Mouse (Mus musculus): ENCODE results near the gene Brca2. TPM values are rescaled to one million over a fixed set of nuclear protein-coding genes. Genes with fewer than 3 reads are reported as not detected.

Brca2 gene
- polyA plus RNA-seq, 1 experiment, result 4.6 TPM

GRCm38 (mm10) chr5:150595366-150596016, 73.1 kb downstream of the Brca2 start:
- Histone ChIP-seq H3K4me3 (ENCODE audit: insufficient read depth, poor library complexity, severe bottlenecking) (no peak overlapping the region), H3K79me3 (ENCODE audit: low read depth) (no peaks in the 10 kb centered on the region), H3ac (ENCODE audit: control insufficient read depth, insufficient read length, low read depth) (no peak overlapping the region), H3K79me2 (ENCODE audit: control insufficient read depth, insufficient read depth) (no peaks in the 10 kb centered on the region), H3K36me3 (ENCODE audit: control insufficient read depth, insufficient read depth) (no peaks in the 10 kb centered on the region), H3K27me3 (ENCODE audit: control insufficient read depth, insufficient read depth, insufficient read length) (peaks cover 5% of the 10 kb centered on the region)
- no peak for TF ChIP-seq FOSL1 (IDR thresholded peaks at IDR 0.05; ENCODE audit: insufficient read depth, low read length, poor library complexity, severe bottlenecking)
- no peak for TF ChIP-seq MAX (IDR thresholded peaks at IDR 0.05)
- no peak for TF ChIP-seq MYOD1 (IDR thresholded peaks at IDR 0.05; ENCODE audit: control insufficient read depth, insufficient read length, low read depth)

- peaks cover 5% of the 10 kb centered on the region for H3K27me3 ChIP-seq (ENCODE audit: control insufficient read depth, insufficient read depth, insufficient read length)
These were observed 74.7 kb downstream of the Brca2 start, which contains the start of gene N4bp2l1 for GRCm38 (mm10) chr5:150597088-150597487. TSS of gene N4bp2l1 (minus strand) at chr5:150597188.

GRCm38 (mm10) chr5:150598202-150599119, 76.0 kb downstream of the Brca2 start:
- Histone ChIP-seq H3K27me3 (ENCODE audit: control insufficient read depth, insufficient read depth, insufficient read length) (peaks cover 1% of the 10 kb centered on the region), H3K79me3 (ENCODE audit: low read depth) (no peaks in the 10 kb centered on the region), H3ac (ENCODE audit: control insufficient read depth, insufficient read length, low read depth) (no peak overlapping the region), H3K36me3 (ENCODE audit: control insufficient read depth, insufficient read depth) (no peaks in the 10 kb centered on the region), H3K4me3 (ENCODE audit: insufficient read depth, poor library complexity, severe bottlenecking) (no peak overlapping the region), H3K79me2 (ENCODE audit: control insufficient read depth, insufficient read depth) (no peaks in the 10 kb centered on the region)
- TF ChIP-seq FOSL1 (IDR thresholded peaks at IDR 0.05; ENCODE audit: insufficient read depth, low read length, poor library complexity, severe bottlenecking) (no peak), MYOD1 (IDR thresholded peaks at IDR 0.05; ENCODE audit: control insufficient read depth, insufficient read length, low read depth) (no peak), CEBPB (IDR thresholded peaks at IDR 0.05; ENCODE audit: low read depth) (no peak), USF1 (IDR thresholded peaks at IDR 0.05; ENCODE audit: low read depth) (no peak), CTCF (IDR thresholded peaks at IDR 0.05; ENCODE audit: control insufficient read depth, insufficient read depth, insufficient read length) (no peak), MYOG (IDR thresholded peaks at IDR 0.05; ENCODE audit: control insufficient read depth, extremely low read depth, insufficient read length) (no peak), MAX (IDR thresholded peaks at IDR 0.05) (no peak)

More at GRCm38 (mm10) chr5:150597088-150597487, 74.7 kb downstream of the Brca2 start, which contains the start of gene N4bp2l1:
- no peak within 1 kb of the TSS for H3ac ChIP-seq (ENCODE audit: control insufficient read depth, insufficient read length, low read depth)
- TF ChIP-seq FOSL1 (IDR thresholded peaks at IDR 0.05; ENCODE audit: insufficient read depth, low read length, poor library complexity, severe bottlenecking), result no peak
- no peaks in the 10 kb centered on the region for H3K36me3 ChIP-seq (ENCODE audit: control insufficient read depth, insufficient read depth)
- H3K79me2 ChIP-seq (ENCODE audit: control insufficient read depth, insufficient read depth), result no peaks in the 10 kb centered on the region
- no peak within 1 kb of the TSS for H3K4me3 ChIP-seq (ENCODE audit: insufficient read depth, poor library complexity, severe bottlenecking)
- no peaks in the 10 kb centered on the region for H3K79me3 ChIP-seq (ENCODE audit: low read depth)

- Histone ChIP-seq H3K36me3 (ENCODE audit: control insufficient read depth, insufficient read depth) (no peaks in the 10 kb centered on the region), H3K27me3 (ENCODE audit: control insufficient read depth, insufficient read depth, insufficient read length) (no peaks in the 10 kb centered on the region), H3K79me2 (ENCODE audit: control insufficient read depth, insufficient read depth) (no peaks in the 10 kb centered on the region), H3K4me3 (ENCODE audit: insufficient read depth, poor library complexity, severe bottlenecking) (no peak overlapping the region), H3ac (ENCODE audit: control insufficient read depth, insufficient read length, low read depth) (no peak overlapping the region), H3K79me3 (ENCODE audit: low read depth) (no peaks in the 10 kb centered on the region)
- no peak for TF ChIP-seq CEBPB (IDR thresholded peaks at IDR 0.05; ENCODE audit: low read depth)
- TF ChIP-seq MYOD1 (IDR thresholded peaks at IDR 0.05; ENCODE audit: control insufficient read depth, insufficient read length, low read depth), result no peak
- no peak for TF ChIP-seq CTCF (IDR thresholded peaks at IDR 0.05; ENCODE audit: control insufficient read depth, insufficient read depth, insufficient read length)
- no peak for TF ChIP-seq USF1 (IDR thresholded peaks at IDR 0.05; ENCODE audit: low read depth)
- no peak for TF ChIP-seq MAX (IDR thresholded peaks at IDR 0.05)
- no peak for TF ChIP-seq MYOG (IDR thresholded peaks at IDR 0.05; ENCODE audit: control insufficient read depth, extremely low read depth, insufficient read length)
- TF ChIP-seq FOSL1 (IDR thresholded peaks at IDR 0.05; ENCODE audit: insufficient read depth, low read length, poor library complexity, severe bottlenecking), result no peak
These were observed 77.2 kb downstream of the Brca2 start for GRCm38 (mm10) chr5:150599301-150600294.

- no peak for TF ChIP-seq CEBPB (IDR thresholded peaks at IDR 0.05; ENCODE audit: low read depth)
- no peak for TF ChIP-seq FOSL1 (IDR thresholded peaks at IDR 0.05; ENCODE audit: insufficient read depth, low read length, poor library complexity, severe bottlenecking)
- no peak for TF ChIP-seq MAX (IDR thresholded peaks at IDR 0.05)
- no peak for TF ChIP-seq CTCF (IDR thresholded peaks at IDR 0.05; ENCODE audit: control insufficient read depth, insufficient read depth, insufficient read length)
- no peak for TF ChIP-seq MYOG (IDR thresholded peaks at IDR 0.05; ENCODE audit: control insufficient read depth, extremely low read depth, insufficient read length)
- no peak for TF ChIP-seq USF1 (IDR thresholded peaks at IDR 0.05; ENCODE audit: low read depth)
- TF ChIP-seq MYOD1 (IDR thresholded peaks at IDR 0.05; ENCODE audit: control insufficient read depth, insufficient read length, low read depth), result no peak
- no peaks in the 10 kb centered on the region for H3K27me3 ChIP-seq (ENCODE audit: control insufficient read depth, insufficient read depth, insufficient read length)
These were observed 78.4 kb downstream of the Brca2 start for GRCm38 (mm10) chr5:150600554-150601440.

More at GRCm38 (mm10) chr5:150600554-150601440, 78.4 kb downstream of the Brca2 start:
- Histone ChIP-seq H3K4me3 (ENCODE audit: insufficient read depth, poor library complexity, severe bottlenecking) (no peak overlapping the region), H3K79me3 (ENCODE audit: low read depth) (no peaks in the 10 kb centered on the region), H3K79me2 (ENCODE audit: control insufficient read depth, insufficient read depth) (no peaks in the 10 kb centered on the region), H3K36me3 (ENCODE audit: control insufficient read depth, insufficient read depth) (no peaks in the 10 kb centered on the region), H3ac (ENCODE audit: control insufficient read depth, insufficient read length, low read depth) (no peak overlapping the region)
